Mouse (Mus musculus) limb, embryonic 12.5 days (tissue): Measurements from ENCODE around the gene Lmod1. TPM values are rescaled to one million over a fixed set of nuclear protein-coding genes. Genes with fewer than 3 reads are reported as not detected.

Experiments used
- ATAC-seq: fragments of 200-750 bp; cut with Nextera tagmentation; 2 replicates; pipeline ENCODE4 v1.8.0; 2017; ENCODE audit warnings: low read depth, moderate TSS enrichment; ENCODE audit not compliant: insufficient number of reproducible peaks, insufficient read depth, low FRiP score, low TSS enrichment
- H3K27ac ChIP-seq: fragments of 300-500 bp; sonication (generic); 2 replicates; pipeline ENCODE4 v1.5.1; 2016; ENCODE audit warnings: mild to moderate bottlenecking, moderate library complexity
- H3K27me3 ChIP-seq: fragments of 300-500 bp; sonication (generic); 2 replicates; pipeline ENCODE4 v1.6.1; 2016; ENCODE audit warnings: mild to moderate bottlenecking, moderate library complexity
- H3K36me3 ChIP-seq: fragments of 300-500 bp; sonication (generic); 2 replicates; pipeline ENCODE4 v1.6.1; 2016; ENCODE audit warnings: mild to moderate bottlenecking, moderate library complexity
- H3K4me1 ChIP-seq: fragments of 300-500 bp; sonication (generic); replicated peaks from 2 replicates; pipeline ENCODE4 v1.6.1; 2016
- H3K4me2 ChIP-seq: fragments of 300-500 bp; sonication (generic); 2 replicates; pipeline ENCODE4 v1.6.1; 2016; ENCODE audit warnings: mild to moderate bottlenecking, moderate library complexity
- H3K4me3 ChIP-seq: fragments of 300-500 bp; sonication (generic); replicated peaks from 2 replicates; pipeline ENCODE4 v1.5.1; 2016; ENCODE audit warnings: mild to moderate bottlenecking
- H3K9ac ChIP-seq: fragments of 300-500 bp; sonication (generic); replicated peaks from 2 replicates; pipeline ENCODE4 v1.6.1; 2016; ENCODE audit warnings: mild to moderate bottlenecking, moderate library complexity
- H3K9me3 ChIP-seq: fragments of 300-500 bp; sonication (generic); 2 replicates; pipeline ENCODE4 v1.6.1; 2016; ENCODE audit warnings: mild to moderate bottlenecking, moderate library complexity
- polyA plus RNA-seq: library from polyadenylated mRNA; unstranded; fragments of >200 nt; fragmentation: Nextera tagmentation; extraction: Ambion mirVana; gene quantifications from 2 replicates; pipeline ENCODE4 v1.2.1, GENCODE M21; 2016

Lmod1 gene
- polyA plus RNA-seq, 1 experiment from 2014 or later, result 0.29 TPM

GRCm38 (mm10) chr1:135413996-135414395 is 89.4 kb downstream of the Lmod1 start:
- H3K9ac ChIP-seq, result no peak overlapping the region
- no peak for ATAC-seq

More at GRCm38 (mm10) chr1:135413996-135414395, 89.4 kb downstream of the Lmod1 start:
- H3K27me3 ChIP-seq, result no peaks in the 10 kb centered on the region
- H3K9me3 ChIP-seq, result no peaks in the 10 kb centered on the region
- H3K4me2 ChIP-seq, result no peak overlapping the region
- H3K4me3 ChIP-seq, result no peak overlapping the region
- no peaks in the 10 kb centered on the region for H3K4me1 ChIP-seq
- H3K27ac ChIP-seq, result no peak overlapping the region
- peaks cover 98% of the 10 kb centered on the region for H3K36me3 ChIP-seq

Other genes starting within 250 kb of the Lmod1 start
- gene Lgr6, start 219.5 kb upstream of the Lmod1 start, polyA plus RNA-seq, result 1.5 and 1.6 TPM in 2 replicates
- gene Ptpn7, start 192.1 kb upstream of the Lmod1 start, polyA plus RNA-seq, result 1.1 and 1.5 TPM in 2 replicates
- gene Arl8a, start 178.0 kb upstream of the Lmod1 start, polyA plus RNA-seq, result 51.8 and 57.7 TPM in 2 replicates
- not detected in 2 replicates for gene Gpr37l1, start 157.1 kb upstream of the Lmod1 start, polyA plus RNA-seq
- gene Elf3, start 66.2 kb upstream of the Lmod1 start, polyA plus RNA-seq, result 5.7 and 6.0 TPM in 2 replicates
- gene Rnpep, start 40.7 kb upstream of the Lmod1 start, polyA plus RNA-seq, result 97.4 and 103 TPM in 2 replicates
- 193 and 194 TPM in 2 replicates for gene Timm17a, start 11.0 kb upstream of the Lmod1 start, polyA plus RNA-seq
- 41.5 and 43.7 TPM in 2 replicates for gene Shisa4, start 50.4 kb downstream of the Lmod1 start, polyA plus RNA-seq
- 185 and 188 TPM in 2 replicates for gene Ipo9, start 105.7 kb downstream of the Lmod1 start, polyA plus RNA-seq